Mouse (Mus musculus): ENCODE results near the gene Map2k5. TPM values are rescaled to one million over a fixed set of nuclear protein-coding genes. Genes with fewer than 3 reads are reported as not detected.

Map2k5 gene
- total RNA-seq, 2 experiments from 2014 or later = 26.0 to 26.2 TPM

DNA sequence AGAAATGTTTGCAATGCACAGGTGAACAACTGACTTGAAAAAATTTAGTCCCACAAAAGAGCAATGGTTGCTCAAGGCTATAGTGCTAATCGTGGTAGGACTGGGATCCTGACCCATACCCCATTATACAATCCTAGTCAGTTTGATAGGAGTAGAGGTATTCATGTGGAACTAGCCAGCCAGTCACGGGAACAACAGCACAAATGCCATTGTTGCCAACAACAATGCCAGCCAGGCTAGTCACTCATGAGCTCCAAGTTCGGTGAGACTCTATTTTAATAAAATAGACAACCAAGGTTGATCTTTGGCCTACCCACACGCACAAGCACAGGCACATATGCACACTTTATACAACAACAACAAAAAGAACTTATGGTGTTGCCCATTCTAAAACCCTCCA, 120.0 kb downstream of the Map2k5 start:
- no peak for DNase-seq

DNA sequence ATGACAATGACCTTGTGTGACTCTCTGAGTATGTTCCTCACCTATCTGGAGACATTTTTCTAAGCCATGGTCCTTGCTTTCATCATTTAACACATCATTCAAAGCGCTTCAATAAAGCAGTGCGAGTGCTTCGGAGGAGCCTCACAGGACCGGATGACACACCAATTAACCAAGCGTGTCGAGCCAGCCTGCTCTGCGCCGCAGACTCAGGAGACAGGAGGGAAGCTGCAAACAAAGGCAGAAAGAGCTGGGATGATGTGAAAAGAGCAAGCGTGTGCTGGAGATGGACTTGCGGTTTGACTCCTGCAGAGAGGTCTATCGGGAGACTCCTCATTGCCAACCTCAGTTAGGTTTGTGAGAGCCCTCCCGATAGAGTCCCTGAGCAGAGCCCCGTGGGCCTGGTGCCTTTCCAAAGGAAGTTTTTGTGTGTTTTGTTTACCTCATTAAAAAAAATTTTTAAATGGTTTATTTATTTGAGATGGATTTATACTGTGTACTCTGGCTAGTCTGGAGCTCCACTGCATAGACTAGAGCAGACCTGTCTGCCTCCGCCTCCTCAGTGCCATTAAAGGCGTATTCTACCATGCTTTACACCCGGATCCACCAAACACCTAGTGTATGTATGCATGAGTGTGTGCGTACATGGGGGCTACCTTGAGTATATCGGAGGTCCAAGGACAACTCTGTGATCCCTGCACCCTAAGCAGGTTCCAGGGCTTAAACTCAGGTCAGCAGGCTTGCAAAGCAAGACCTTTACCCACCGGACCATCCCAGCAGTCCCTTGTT, 126.7 kb downstream of the Map2k5 start:
- no peak for DNase-seq

DNA sequence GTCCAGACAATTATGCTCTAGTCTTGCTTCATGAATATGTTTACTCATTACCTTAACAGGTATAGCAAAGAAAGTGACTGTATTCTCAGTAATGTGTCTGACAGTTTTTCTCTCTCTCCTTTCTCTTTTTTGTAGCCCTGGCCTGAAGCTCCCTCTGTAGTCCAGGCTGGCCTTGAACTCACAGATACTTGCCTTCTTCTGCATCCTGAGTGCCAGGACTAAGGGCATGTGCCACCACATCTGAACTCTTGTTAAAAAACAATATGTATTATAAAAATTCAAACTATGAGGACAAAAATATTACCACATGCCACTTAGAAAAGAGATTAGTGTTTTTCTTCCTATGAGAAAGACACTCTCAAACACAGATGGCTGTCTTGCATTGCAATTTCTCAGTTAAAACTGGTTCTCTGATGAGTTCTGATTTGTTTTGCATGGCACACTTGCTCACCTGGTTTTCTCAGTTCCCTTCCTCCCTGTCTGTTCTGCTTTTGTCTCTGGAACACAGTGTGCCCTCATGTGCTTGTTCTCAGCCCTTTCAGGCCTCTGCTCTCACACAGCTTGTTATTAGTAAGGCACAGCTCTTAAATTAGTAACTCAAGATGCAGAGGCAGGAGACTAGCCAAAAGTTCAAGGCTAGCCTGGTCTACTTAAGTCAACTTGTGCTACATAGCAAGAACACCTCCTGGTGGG, 129.5 kb downstream of the Map2k5 start:
- DNase-seq = no peak

DNA sequence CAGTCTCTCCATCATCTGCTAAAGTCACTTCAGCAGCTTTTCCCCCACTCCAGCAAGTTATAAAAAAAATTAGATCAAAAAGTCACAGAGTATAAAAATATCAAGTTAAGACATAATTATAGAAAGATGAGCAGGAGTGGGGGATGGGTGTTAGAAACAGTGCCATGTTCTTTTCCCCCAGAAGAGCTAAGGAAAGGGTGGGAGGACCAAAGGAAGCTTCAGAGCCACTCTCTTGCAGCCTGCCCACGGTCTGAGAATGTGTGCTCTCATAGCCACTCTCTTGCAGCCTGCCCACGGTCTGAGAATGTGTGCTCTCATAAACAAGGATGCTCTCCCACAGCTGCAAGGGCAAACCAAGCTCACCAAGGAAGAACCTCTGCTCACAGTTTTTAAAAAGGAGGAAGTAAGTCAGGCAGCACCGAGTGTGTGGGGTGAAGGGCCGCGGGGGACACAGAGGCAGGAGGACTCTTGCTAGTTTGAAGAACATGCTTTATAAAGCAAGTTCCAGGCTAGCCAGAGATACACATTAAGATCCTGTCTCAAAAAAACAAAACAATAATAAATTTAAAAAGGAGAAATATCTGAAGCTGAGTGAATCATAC, 131.0 kb downstream of the Map2k5 start:
- no peak for DNase-seq

DNA sequence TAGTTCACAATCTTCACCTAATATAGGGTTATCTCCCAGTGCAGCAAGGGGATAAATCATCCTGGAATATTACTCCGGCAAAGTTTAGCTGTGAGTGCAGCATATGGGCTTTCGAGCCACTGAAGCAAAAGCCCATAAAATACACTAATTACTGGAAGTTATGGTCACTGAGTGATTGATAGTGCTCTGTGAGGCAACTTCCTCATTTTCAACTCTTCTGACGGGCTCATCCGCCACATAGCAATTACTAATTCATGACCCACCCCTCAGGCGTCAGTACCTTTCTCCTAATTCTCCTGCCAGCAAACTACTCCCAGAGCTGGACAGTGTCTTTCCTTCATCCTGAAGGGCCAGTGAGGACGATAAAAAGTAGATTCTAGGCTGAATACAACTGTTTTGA, 135.7 kb downstream of the Map2k5 start:
- DNase-seq = no peak

DNA sequence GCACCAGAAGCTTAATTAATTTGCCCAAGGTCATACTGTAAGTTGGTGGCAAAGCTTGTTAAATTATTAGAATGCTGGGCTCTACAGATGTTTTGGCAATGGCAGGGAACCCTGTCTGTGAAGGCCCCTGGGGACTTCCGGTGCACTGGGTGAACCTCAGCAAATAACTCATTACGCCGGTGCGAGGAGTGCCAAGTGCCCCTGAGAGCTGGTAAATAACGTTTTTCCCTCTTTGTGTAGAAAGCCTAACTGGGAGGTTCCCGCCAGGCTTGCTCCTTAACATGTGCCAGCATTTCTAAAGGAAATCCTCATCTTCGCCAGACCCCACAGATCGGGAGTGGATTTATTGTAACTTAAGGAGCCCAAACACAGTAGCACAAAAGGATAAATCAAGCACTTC, 136.5 kb downstream of the Map2k5 start:
- DNase-seq = no peak

DNA sequence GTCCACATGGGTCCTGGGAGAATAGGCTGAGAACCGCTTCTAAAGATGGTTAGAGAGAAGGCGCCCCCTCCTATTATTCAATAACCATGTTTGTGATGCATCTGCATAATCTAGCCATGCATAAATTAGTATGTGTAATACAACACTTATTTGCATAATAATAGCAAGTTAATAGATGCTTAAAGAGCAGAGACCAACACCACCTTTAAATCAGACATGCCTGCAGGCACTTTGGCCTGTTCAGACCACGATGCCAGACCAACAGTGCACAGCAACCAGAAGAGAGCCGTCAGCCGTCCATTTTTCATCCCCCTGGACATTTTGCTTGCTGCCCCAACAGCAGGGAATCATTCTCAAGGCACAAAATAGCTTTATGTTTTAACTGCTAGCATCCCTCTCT, 143.3 kb downstream of the Map2k5 start:
- no peak for DNase-seq

DNA sequence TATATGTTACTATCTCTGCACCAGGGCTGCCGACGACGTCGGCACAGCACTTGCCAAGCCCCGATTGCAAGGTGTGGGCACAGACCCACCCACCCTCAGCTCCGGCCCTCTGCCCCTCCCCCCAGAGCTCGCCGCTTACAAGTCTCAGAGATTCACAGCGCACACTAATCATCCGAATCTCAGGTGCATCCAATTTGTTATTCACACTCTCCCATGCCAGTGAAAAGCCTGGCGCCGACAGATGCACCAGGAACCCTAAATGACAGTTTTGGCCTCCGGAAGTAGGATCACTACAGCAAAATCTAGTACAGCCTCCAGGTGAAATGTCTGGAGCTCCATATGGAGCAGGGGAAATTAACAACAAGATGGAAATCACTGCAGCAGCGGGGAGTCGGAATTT, 147.4 kb downstream of the Map2k5 start:
- no peak for DNase-seq

DNA sequence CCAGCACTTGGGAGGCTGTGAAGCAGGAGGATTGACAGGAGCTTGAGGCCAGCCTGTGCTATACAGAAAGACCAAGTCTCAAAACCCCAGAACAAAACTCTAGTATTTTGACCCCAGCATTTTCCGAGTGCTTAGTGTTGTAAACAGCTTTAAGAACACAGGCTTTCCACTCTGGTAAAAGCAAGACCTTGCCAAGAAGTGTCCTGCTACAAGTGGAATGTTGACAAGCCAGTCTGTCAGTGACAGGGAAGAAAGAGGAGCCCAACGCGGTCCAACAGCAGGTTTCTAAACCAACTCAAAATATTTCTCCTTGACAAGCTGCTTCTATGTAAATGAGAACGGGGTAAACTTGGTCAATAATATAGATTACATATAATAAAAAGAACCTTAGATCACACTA, 148.6 kb downstream of the Map2k5 start:
- peak; percentile 23 for DNase-seq

DNA sequence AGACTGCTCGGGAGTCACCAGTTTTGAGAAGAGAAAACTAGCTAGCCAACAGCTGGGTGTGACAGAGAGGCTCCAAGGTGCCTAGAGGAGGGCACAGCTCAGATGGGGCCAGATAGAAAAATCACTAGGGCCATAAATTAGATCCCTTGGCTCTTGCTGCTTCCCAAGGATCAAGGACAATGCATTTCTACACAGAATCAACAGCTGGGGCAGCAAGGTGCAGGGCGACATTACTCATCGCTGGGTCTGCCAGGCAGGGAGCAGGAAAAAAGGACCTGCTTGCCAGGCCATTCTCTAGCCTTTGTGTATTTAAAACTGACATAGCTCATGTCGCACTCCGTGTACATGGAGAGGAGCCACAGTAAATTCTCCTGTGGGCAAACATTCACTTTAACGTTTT, 155.5 kb downstream of the Map2k5 start:
- no peak for DNase-seq

DNA sequence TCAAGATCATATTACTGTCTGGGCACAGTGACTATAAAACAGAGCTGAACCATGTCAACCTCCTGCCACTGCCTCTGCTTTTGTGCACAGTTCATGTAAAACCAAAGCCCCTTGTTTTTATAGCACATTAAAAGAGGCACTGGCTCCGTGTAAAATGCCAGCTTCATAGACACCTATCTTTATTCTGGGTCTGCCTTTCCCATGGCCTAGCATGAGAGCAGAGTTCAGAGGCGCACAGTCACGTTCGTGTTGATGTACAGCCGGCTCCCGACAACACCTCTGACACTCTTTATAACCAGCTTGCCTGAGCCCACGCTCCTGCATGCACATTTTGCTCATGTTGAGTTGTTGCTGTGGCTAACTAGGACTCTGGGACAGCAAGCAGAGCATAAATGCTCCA, 157.9 kb downstream of the Map2k5 start:
- DNase-seq = no peak

DNA sequence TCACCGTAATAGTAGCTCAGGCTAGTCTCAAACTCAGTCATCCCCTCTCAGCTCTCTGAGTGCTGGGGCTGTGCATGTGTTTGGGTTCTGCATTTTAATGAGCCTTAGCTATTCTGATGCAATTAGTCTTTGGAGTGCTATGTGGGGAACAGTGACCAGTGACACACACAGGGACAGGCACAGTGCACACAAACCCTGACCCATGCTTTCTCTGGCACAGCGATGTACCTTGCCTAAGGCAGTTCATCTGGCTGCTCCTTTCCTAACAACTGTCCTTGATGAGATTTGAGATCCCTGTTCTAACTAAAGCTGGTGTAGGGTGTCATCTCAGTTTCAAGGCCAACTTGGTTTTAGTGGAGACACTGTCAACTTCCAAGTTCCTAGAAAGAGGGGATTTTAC, 162.7 kb downstream of the Map2k5 start:
- DNase-seq = no peak

DNA sequence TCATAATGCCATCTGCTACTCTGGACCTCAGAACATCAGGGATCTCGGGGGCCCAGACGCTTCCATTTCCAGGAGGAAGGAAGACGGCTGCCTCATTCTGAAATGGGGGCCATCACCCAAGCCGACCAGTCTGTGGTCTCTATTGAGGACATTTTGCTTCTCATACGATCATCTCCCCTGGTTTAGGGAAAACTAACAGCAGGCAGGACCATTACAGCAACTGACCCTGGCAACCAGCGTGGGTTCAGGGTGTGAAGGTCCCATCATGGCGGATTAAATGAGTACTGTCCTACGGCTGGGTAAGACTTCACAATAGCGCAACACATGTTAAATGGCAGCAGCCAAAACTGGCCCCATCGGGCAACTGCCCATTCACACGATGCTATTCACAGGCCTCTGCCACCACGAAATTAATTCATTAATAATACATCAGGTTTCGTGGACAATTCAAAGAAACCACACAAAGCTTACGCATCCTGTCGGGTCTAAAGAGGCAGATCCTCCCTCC, 170.9 kb downstream of the Map2k5 start:
- DNase-seq = no peak

DNA sequence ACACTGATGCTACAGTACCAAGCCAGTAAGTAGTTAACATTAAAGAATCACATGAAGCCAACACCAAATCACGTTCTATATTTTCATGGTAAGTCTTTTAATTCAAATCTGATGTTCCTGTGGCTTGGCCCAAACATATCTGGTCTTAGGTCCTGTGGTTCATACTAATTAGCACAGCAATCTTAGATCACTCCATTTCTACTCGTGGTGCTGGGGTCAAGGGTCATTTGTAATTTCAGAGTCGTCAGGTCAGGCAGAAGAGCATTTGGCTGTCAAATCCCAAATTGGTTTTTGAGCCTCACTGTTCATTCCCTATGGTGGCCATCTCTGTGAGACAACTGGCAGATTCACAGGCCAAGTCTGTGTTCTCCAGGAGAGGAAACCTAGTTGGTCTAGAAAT, 174.2 kb downstream of the Map2k5 start:
- DNase-seq = no peak

DNA sequence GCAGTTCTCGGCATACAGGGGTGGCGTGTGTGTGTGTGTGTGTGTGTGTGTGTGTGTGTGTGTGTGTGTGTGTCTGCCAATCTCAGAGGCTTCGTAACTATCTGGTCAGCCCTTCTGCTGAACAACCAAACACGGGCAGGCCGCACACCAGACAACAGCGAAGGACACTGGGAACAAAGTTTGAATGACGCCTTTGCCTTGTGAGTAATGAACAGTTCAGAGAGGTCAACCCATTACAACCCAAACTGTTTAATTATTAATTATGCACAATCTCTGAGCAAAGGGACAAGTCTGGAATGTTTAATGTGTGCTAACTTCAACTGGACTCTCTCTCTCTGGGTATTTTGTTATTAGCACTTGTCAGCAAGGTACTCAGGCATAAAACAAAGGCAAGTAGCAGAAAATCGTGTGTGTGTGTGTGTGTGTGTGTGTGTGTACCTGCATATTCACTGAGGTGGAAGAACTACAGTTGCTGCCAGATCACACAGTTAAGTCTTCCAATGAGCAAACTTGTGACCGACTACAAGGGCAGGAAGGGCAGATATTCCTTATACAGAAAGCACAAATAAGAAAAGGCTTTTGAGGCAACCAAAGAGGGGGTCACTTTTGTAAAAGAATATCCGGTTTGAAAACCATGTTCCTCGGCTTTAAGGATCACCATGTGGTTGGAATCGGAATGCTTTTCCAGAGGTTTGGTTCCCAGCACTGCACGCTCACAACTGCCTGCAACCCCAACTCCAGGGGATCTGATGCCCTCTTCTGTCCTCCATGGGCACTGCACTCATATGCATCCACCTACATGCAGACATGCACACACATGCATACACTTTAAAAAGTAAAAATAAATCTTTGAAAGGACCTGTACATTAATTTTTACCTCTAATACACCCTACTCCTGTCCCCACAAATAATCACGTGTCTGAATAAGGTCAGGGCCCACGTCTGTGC, 176.1 kb downstream of the Map2k5 start:
- no peak for DNase-seq

DNA sequence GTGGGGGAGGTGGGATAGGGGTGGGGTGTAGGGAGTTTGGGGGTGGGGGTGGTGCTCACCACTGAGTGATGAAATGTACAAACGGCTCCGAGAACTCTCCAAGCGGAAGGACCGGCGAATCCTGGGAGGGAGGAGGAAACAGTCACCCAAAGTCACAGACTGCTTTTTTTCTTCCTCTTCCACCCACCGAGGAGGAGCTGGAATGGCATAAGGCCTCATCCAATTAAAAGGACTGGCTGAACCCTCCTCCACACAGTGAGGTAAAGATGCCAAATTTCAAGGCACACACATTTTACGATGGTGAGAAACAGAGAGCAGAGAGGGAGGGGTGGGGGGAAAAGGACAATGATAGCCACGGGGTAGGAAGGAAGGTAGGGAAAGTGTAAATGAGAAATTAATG, 180.4 kb downstream of the Map2k5 start:
- DNase-seq = no peak

DNA sequence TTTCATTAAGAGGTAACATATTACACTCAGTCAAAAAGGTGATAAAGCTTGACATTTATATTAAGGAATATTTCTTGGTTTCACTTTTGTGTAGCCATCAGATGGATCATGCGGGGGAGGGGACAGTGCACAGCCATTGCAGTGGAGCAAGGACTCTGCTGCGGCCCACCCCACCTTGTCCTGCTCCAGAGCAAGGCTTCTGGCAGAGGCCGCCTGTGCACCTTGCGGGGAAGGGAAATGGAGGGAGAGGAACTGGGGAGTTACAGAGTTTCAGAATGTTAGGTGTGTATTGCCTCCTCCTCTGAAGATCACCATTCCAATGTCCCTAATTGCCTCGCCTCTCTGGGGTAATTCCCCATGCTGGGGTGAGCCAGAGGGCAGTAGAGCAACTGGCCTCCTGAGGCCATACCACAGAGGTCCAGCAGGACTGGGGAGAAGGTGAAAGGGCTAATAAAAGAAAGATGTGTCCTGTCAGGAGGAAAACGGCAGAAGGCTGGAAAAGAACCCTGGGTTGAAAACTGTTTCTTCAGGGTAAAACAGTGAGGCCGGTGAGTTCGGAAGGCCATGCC, 181.5 kb downstream of the Map2k5 start:
- DNase-seq = no peak

DNA sequence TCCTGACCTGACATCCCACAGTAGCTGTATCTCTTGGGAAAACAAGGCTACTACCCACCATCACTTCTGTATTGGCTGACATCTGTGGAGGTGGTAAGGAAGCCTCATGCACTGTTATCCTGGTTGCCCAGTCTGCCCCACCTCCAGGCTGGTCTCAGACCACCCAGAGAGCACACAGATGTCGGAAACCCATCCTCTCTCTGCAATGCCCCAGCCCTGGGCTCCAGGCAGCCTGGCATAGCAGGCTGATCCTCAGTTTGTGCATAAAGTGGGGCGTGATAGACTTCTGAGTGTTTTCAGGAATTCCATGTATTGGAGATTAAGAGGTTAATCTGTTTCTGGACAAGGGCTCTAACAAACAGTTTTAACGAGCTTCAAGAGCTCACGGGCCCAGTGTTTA, 182.2 kb downstream of the Map2k5 start:
- DNase-seq = no peak

DNA sequence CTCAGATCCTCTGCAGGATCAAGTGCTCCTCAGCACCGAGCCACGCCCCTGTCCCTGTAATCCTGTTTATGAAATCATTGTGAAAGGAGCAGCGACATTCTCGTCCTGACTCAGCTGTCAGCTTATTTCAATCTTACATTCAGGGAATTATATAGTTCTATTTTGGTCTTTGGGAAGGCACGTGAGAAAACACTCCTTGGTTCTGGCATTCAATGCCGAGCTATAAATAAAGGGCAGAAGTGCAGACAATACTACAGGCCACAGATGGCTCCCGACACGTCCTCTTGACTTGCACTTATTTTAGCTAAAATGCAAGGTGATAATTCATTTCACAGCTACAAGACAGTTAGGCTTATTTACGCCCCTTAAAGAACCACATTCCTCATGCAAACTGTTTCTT, 182.9 kb downstream of the Map2k5 start:
- peak; percentile 14 for DNase-seq

DNA sequence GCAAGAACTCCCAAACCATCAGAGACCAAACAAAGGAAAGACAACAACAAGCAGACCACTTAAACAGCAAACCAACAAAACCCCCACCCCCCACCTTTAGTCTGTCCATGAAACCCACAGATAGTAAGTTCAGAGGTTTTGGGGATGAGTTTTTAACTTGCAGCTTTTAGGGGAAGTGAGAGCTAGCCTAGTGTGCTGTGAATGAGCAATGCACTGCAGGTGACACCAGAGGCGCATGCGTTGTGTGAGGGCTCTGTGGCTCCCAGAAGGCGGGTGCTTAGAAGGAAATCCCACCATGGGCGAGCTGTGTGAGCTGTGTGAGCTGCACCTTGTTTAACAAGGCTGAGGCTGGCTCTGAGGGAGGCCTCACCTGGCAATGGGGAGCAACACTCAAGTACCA, 184.9 kb downstream of the Map2k5 start:
- DNase-seq = no peak

DNA sequence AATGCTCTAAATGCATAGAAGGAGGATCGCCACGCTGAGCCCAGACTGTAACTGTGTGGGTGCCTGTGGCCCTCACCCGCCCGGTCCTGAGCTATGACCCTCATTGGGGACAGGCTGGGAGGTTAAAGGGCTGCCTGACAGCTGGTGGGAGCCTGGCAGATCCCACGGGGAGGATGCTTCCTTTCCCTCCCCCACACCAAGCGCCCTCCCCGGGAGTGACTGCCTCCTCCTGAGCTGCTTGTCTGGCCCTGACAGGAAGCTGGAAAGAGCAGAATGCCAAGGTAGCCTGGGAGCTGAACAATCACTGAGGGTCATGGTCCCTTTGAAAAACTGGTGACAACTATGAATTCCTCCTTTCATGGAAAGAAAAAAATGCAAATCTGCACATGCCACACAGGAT, 190.4 kb downstream of the Map2k5 start:
- peak; percentile 12 for DNase-seq

DNA sequence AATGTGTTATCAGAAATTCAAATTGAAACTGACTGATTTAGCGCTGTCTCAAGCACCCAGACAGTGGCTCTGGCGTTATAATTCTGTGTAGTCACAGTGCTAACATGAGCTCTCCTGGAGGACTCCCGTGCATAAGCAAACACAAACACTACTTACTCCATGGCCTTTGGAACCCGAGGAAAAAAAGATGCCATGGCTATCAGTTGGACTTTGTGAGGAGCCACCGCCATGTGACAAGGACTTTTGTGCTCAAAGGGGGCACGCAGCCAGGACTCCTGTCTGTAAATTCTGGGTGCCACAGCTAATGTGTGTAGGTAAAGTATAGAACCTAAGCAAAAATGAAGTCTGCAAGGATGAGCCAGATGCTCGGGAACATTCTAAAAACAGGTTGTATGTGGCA, 192.5 kb downstream of the Map2k5 start:
- no peak for DNase-seq
